Mouse (Mus musculus): Measurements from ENCODE around the gene Zfp619. TPM values are rescaled to one million over a fixed set of nuclear protein-coding genes. Genes with fewer than 3 reads are reported as not detected.
"Not testable (repeated sequence)": the region's sequence is repeated elsewhere in the genome, so short reads cannot be mapped to it uniquely, and the experiment has no call there.

The Zfp619 gene
- total RNA-seq, 2 experiments from 2014 or later = 4.2 to 4.4 TPM

DNA sequence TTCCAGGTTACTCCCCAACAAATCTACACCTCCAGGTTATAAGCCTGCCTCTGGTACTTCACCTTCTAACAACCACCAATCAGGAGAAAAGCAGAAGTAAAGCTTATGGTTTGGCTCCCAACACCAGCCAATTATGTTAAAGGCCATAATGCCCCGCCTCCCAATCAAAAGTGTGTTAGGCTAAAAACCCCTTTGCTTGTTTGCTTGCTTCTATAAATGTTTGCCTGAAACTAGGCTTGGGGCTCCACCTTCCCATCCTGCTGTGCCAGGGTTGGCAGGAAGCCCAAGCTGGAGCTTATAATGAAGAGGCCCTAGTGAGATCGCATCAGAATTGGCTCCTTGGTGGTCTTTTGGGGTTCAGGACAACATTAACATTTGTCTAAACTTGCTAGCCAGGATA lies 31.8 kb downstream of the Zfp619 start:
- Histone ChIP-seq H3K27ac (no peak overlapping the region), H3K4me3 (no peak overlapping the region)
- DNase-seq (ENCODE audit: low spot score in 2 of 2) = no peak
- TF ChIP-seq CTCF (conservative IDR thresholded peaks at IDR 0.05) = no peak

DNA sequence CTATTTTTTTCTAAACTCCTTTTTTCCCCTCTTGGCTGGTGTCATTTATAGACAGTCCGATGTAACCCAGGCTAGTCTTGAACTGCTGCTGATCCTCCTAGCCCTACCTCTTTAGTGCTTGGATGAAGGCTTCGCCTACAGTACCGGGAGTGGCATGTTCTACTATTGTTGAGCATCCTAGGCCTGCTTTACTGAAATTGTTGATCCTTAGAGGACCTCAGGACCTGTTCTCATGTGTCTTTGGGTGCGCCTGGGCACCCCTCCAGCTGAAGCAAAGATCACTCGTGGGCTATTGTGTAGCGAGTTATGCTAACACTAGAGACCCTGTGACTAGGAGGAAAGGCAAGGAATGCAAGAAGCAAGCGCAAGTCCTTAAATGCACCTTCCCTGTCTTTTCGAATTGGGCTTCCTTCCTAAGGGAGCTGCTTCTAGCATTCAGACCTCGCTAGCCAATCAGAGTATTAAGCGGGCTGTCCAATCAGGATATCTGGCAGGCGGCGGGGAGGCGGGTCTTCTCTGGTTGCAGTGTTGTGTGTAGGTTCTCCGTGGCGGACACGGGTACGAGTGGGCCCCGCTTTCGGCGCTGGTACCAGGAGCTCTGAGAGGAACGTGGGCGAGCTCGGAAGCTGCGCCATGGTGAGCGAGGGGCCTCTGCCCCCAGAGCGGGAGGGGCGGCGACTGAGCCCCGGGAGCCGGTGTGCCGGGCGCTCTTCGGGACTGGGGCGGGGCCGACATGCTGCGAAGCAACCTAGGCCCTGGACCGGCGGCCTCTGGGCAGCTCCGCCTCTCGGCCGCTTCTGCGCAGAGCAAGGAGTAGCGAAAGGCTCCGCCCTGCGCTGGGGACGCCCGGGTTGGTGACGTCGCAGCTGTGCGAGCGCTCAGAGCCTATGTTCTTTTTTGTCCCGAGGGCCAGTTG lies 34.7 kb downstream of the Zfp619 start:
- peak; percentile 94 to 96 for DNase-seq (ENCODE audit: low spot score in 2 of 2)
- peak overlapping the region; percentile 83 for H3K4me3 ChIP-seq
- H3K27ac ChIP-seq = peak overlapping the region; percentile 92
- peak; percentile 68 for TF ChIP-seq CTCF (conservative IDR thresholded peaks at IDR 0.05)

DNA sequence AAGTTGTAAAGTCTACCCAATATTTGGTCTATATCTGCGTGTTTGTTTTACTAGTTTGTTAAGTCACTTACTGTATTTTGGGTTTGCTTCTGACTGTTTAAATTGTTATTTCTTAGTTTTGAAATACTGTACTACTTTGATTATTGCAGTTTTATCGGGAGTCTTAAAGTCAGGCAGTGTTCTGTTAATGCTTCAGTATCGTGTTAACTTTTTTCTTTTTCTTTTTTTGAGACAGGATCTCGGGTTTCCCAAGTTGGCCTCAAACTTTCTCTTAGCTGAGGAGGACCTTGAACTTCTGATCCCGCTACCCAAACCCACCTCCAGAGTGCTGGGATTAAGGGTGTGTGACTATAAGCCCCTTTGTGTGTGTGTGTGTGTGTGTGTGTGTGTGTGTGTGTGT lies 35.4 kb downstream of the Zfp619 start:
- Histone ChIP-seq H3K4me3 (peak overlapping the region; percentile 83), H3K27ac (peak overlapping the region; percentile 92; the same call in 1 of the 2 replicates)
- no peak for TF ChIP-seq CTCF (conservative IDR thresholded peaks at IDR 0.05)
- no peak for DNase-seq (ENCODE audit: low spot score in 2 of 2)

DNA sequence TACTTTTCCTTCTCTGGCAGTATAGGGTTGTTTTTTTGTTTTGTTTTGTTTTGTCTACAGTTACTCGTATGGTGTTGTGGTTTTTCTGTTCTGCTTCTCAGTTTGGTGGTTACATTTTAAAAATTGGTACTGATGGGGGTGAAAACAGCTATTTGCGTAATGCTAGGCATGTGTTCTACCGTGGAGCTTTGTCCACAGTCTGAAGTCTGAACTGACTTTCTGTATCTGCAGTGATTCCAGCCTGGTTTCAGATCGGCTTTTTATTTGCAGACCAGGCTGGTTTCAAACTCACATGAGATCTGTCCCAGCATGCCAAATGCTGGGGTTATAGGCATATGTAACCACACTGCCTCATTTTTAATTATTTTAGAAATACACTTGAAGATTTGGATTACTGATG lies 36.3 kb downstream of the Zfp619 start:
- no peak overlapping the region for H3K27ac ChIP-seq
- no peak for TF ChIP-seq CTCF (conservative IDR thresholded peaks at IDR 0.05)

DNA sequence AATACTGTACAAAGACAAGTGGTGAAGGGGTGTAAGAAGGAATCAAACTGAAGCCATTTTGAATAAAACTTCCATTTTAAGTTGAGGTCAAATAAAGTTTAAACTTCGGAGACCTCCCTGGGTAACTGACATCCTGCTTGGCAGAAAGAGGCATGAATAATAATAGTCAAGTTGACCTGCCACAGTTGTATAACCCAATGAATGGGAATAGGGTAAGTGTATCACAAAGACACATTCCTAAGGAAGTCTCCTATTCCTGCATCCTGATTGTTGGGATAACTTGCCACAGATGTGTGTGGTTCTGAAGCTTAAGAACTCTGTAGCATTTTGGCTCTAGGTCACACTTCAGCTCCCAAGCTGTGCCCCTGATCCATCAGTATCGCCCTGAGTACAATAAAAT lies 62.5 kb downstream of the Zfp619 start:
- Histone ChIP-seq H3K4me3 (no peak overlapping the region), H3K27ac (no peak overlapping the region)
- TF ChIP-seq CTCF (conservative IDR thresholded peaks at IDR 0.05) = no peak

More for the DNA sequence above, 36.3 kb downstream of the Zfp619 start:
- DNase-seq (ENCODE audit: low spot score in 2 of 2) = no peak
- H3K4me3 ChIP-seq = no peak overlapping the region

DNA sequence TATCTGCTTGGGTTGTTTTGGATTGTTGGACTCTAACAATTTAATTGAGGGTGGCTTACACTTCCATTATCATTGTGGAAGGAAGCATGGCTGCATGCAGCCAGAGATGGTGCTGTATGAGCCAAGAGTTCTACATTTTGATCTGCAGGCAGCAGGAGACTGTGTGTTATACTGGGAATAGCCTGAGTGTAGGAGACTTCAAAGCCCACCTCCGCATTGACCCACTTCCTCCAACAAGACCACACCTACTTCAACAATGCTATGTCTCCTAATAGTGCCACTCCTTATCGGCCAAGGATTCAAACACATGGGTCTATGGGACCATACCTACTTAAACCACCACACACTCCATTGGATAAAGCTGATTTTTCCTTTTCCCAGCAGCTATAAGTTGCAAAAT lies 63.0 kb downstream of the Zfp619 start:
- H3K4me3 ChIP-seq = no peak overlapping the region
- no peak for TF ChIP-seq CTCF (conservative IDR thresholded peaks at IDR 0.05)
- no peak for DNase-seq (ENCODE audit: low spot score in 2 of 2)
- H3K27ac ChIP-seq = no peak overlapping the region

More for the DNA sequence above, 62.5 kb downstream of the Zfp619 start:
- no peak for DNase-seq (ENCODE audit: low spot score in 2 of 2)

DNA sequence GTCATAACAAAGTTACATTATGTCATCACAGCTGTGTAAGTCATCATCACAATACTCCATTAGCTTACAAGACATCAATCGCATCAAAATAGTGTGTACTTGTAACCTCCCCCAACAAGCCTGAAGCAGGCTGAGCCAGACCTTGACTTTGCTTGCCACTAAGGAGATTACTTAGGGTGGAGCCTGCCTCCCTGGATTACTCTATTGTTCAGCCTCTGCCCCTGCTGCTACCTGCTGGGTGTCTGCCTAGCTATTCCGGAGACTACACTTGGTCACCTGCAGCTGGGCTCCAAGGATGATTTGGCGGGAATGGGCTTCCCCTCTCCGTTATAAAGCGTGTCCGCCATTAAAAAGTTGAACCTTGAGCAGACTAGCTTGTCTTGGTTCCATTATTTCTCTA lies 69.3 kb downstream of the Zfp619 start:
- H3K27ac ChIP-seq; H3K4me3 ChIP-seq; DNase-seq (ENCODE audit: low spot score in 2 of 2): not testable (repeated sequence)

DNA sequence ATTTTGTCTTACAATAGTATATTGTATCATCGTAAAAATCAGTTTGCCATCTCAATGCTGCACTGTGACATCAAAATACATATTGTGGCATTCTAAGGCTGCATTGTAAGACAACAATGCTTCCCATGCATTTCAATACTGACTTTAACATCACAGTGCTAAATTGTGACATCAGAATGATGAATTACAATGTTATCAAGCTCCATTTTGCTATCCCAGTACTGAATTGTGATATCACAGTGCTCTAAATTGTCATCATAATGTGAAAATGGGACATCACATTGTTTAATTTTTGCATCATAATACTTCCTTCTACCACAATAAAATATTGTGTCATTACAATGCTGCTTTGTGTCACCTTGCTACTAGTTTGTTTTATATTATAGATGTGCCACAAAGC lies 70.5 kb downstream of the Zfp619 start:
- Histone ChIP-seq H3K27ac (peak overlapping the region; percentile 78), H3K4me3 (peak overlapping the region; percentile 49)
- no peak for DNase-seq (ENCODE audit: low spot score in 2 of 2)
- no peak for TF ChIP-seq CTCF (conservative IDR thresholded peaks at IDR 0.05)

DNA sequence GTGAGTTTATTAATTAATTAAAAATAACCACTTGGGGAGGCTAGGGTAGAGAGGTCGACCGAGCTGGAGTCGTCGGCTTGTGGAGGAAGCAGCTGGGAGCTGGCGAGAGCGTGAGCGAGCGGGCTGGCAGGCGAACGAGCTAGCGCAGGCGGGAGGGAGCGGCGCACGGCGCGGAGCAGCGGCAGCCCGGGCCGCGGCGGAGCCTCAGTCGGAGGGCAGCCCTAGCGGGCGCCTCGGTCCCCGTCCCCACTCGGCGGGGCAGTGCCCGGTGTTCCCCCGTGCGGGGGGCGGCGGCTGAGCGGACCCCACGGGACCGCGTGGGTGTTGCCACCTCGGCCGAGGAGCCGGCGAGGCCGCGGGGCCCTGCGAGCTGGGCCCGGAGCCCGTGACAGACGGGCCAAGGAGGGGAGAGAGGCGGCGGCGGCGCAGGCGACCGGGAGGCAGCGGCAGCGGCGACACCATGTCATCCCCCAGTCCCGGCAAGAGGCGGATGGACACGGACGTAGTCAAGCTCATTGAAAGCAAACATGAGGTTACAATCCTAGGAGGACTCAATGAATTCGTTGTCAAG lies 71.0 kb downstream of the Zfp619 start:
- TF ChIP-seq CTCF (conservative IDR thresholded peaks at IDR 0.05) = 0 out of 2 replicates have a peak, but pooled peaks have one; percentile 2

DNA sequence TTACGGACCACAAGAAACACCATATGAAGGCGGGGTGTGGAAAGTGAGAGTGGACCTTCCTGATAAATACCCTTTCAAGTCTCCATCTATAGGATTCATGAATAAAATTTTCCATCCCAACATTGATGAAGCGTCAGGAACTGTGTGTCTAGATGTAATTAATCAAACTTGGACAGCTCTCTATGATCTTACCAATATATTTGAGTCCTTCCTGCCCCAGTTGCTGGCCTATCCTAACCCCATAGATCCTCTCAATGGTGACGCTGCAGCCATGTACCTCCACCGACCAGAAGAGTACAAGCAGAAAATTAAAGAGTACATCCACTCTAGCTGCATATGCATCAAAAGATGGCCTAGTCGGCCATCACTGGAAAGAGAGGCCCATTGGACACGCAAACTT lies 71.5 kb downstream of the Zfp619 start:
- Histone ChIP-seq H3K27ac (peak overlapping the region; percentile 78), H3K4me3 (peak overlapping the region; percentile 49)
- not testable (repeated sequence) for DNase-seq (ENCODE audit: low spot score in 2 of 2)

More for the DNA sequence above, 71.0 kb downstream of the Zfp619 start:
- peak overlapping the region; percentile 78 for H3K27ac ChIP-seq
- peak; percentile 14 to 37 for DNase-seq (ENCODE audit: low spot score in 2 of 2)
- H3K4me3 ChIP-seq = peak overlapping the region; percentile 49

Other genes with a start within 250 kb of the Zfp619 start
- gene Gm5114, start 104.6 kb upstream of the Zfp619 start, total RNA-seq (2021) = not detected